Comparison of ENCODE assay signal across 20 mouse cellular contexts in genomic region chr16:27385649-27386048, GRCm38 (mm10). TPM values are rescaled to one million over a fixed set of nuclear protein-coding genes. Genes with fewer than 3 reads are reported as not detected.
DNase-seq lines count a peak whose midpoint lies in the region; ATAC-seq and TF ChIP-seq lines count a peak whose summit lies in the region.
"Had no signal": no experiment of that assay in that cellular context is flagged by ENCODE, and none has a peak within 500 bp of the region (broad histone marks: within the 10 kb centered on the region; RNA-seq: fewer than 3 reads in every experiment).

No protein-coding gene starts in this region.

- H3K36me3 ChIP-seq in forebrain, embryonic 16.5 days (ENCODE audit: control insufficient read depth, insufficient read depth), result no peaks in the 10 kb centered on the region
- H3K36me3 ChIP-seq in forebrain, embryonic 11.5 days (ENCODE audit: control insufficient read depth, insufficient read depth, low read length), result no peaks in the 10 kb centered on the region
- no peaks in the 10 kb centered on the region for H3K36me3 ChIP-seq in CH12.LX (replicated peaks in 1 of 2; ENCODE audit: control insufficient read depth in 1 of 2, insufficient read depth in 1 of 2, low read length in 1 of 2)
- no peaks in the 10 kb centered on the region for H3K36me3 ChIP-seq in myocyte (ENCODE audit: control insufficient read depth, insufficient read depth)
- H3K36me3 ChIP-seq in midbrain, embryonic 11.5 days (ENCODE audit: control insufficient read depth, insufficient read depth, low read length), result no peaks in the 10 kb centered on the region
- H3K36me3 ChIP-seq: embryonic facial prominence, embryonic 13.5 days; G1E; heart, embryonic 12.5 days; hindbrain, embryonic 15.5 days had no signal

- peaks cover 15% of the 10 kb centered on the region for H3K4me1 ChIP-seq in forebrain, embryonic 16.5 days (replicated peaks; ENCODE audit: control insufficient read depth, insufficient read depth, low read length)
- peaks cover 5% of the 10 kb centered on the region; the same call in 1 of the 2 replicates for H3K4me1 ChIP-seq in forebrain, embryonic 11.5 days (replicated peaks; ENCODE audit: control insufficient read depth, insufficient read depth, low read length)
- H3K4me1 ChIP-seq in CH12.LX (ENCODE audit: control insufficient read depth in 1 of 2, insufficient read depth in 2 of 2), result peaks cover 18 to 51% of the 10 kb centered on the region in 2 experiments
- peaks cover 13% of the 10 kb centered on the region for H3K4me1 ChIP-seq in midbrain, embryonic 11.5 days (ENCODE audit: control insufficient read depth, insufficient read depth, low read length)

- H3K4me2 ChIP-seq in forebrain, embryonic 16.5 days (ENCODE audit: low read length), result no peak overlapping the region
- H3K4me2 ChIP-seq in forebrain, embryonic 11.5 days (ENCODE audit: low read depth, low read length, severe bottlenecking), result no peak overlapping the region
- peak overlapping the region; percentile 4; the same call in 1 of the 2 replicates for H3K4me2 ChIP-seq in CH12.LX (ENCODE audit: insufficient read depth, low read depth, poor library complexity, severe bottlenecking)
- peak overlapping the region; percentile 7 for H3K4me2 ChIP-seq in myocyte (ENCODE audit: low read depth)
- no peak overlapping the region for H3K4me2 ChIP-seq in midbrain, embryonic 11.5 days
- H3K4me2 ChIP-seq: embryonic facial prominence, embryonic 13.5 days; heart, embryonic 12.5 days; hindbrain, embryonic 15.5 days had no signal

- H3K79me2 ChIP-seq in CH12.LX (replicated peaks; ENCODE audit: control insufficient read depth, extremely low read depth, insufficient read depth, poor library complexity, severe bottlenecking), result peaks cover 18% of the 10 kb centered on the region
- peaks cover 15% of the 10 kb centered on the region for H3K79me2 ChIP-seq in myocyte (ENCODE audit: control insufficient read depth, insufficient read depth)

- dilution Hi-C loops in CH12.LX (cut with MboI; ENCODE audit: extremely low pct_ligation_motif_present, extremely low pct_unique_long_range_greater_than_20kb, low sequenced_read_pairs), result no loop called here

- H3K4me3 ChIP-seq in forebrain, embryonic 16.5 days (replicated peaks; ENCODE audit: low read length), result no peak overlapping the region
- H3K4me3 ChIP-seq in forebrain, embryonic 11.5 days (ENCODE audit: low read depth, low read length), result no peak overlapping the region
- H3K4me3 ChIP-seq in CH12.LX (replicated peaks in 1 of 3; ENCODE audit: low read depth in 2 of 3, low read length in 2 of 3, poor library complexity in 1 of 3) (no peak overlapping the region), myocyte (no peak overlapping the region)
- no peak overlapping the region for H3K4me3 ChIP-seq in midbrain, embryonic 11.5 days (ENCODE audit: low read depth, low read length)
- H3K4me3 ChIP-seq: embryonic facial prominence, embryonic 13.5 days; heart, embryonic 12.5 days; hindbrain, embryonic 15.5 days had no signal

- H3ac ChIP-seq in myocyte (ENCODE audit: control insufficient read depth, insufficient read length), result no peak overlapping the region

- TF ChIP-seq CTCF in CH12.LX (conservative IDR thresholded peaks at IDR 0.05 in 1 of 2, IDR thresholded peaks at IDR 0.05 in 1 of 2; ENCODE audit: low read depth in 2 of 2, low read length in 2 of 2), result no peak

- 26% methylated on average over 1 of the region's 1 CpGs for WGBS in forebrain, embryonic 16.5 days
- 75% methylated on average over 1 of the region's 1 CpGs for WGBS in forebrain, embryonic 11.5 days
- WGBS in midbrain, embryonic 11.5 days, result 85% methylated on average over 1 of the region's 1 CpGs

- TF ChIP-seq POLR2A in CH12.LX (IDR thresholded peaks at IDR 0.05; ENCODE audit: low read depth, low read length), result no peak
- no peak for TF ChIP-seq POLR2A in myocyte (IDR thresholded peaks at IDR 0.05; ENCODE audit: insufficient read length, low read depth)

- in situ Hi-C loops in CH12.LX (cut with MboI; ENCODE audit: low pct_ligation_motif_present, low pct_unique_long_range_greater_than_20kb, low sequenced_read_pairs), result loop anchor here (5.0 kb wide), 1 partner anchor 38 kb away; no protein-coding TSS in a partner anchor

- no peak for DNase-seq in forebrain, embryonic 11.5 days (ENCODE audit: low spot score)
- DNase-seq in CH12.LX (ENCODE audit: extremely low read depth) (no peak), adipocyte (ENCODE audit: low spot score) (peak; percentile 81)
- no peak for DNase-seq in midbrain, embryonic 11.5 days (ENCODE audit: low spot score, missing footprints)
- DNase-seq: adrenal gland, postnatal 10 days; cerebellum, adult 11-12 months; cerebellum, adult 9-10 months; cerebellum, postnatal 25 days; gastrocnemius, postnatal 14 days; heart, postnatal 36 days had no signal

- H3K9me3 ChIP-seq in forebrain, embryonic 16.5 days (ENCODE audit: control insufficient read depth, low read length), result no peaks in the 10 kb centered on the region
- no peaks in the 10 kb centered on the region for H3K9me3 ChIP-seq in forebrain, embryonic 11.5 days (ENCODE audit: control insufficient read depth, low read length)
- no peaks in the 10 kb centered on the region for H3K9me3 ChIP-seq in CH12.LX (replicated peaks; ENCODE audit: low read length)
- no peaks in the 10 kb centered on the region for H3K9me3 ChIP-seq in midbrain, embryonic 11.5 days (ENCODE audit: control insufficient read depth, low read length)
- H3K9me3 ChIP-seq: embryonic facial prominence, embryonic 13.5 days; G1E; heart, embryonic 12.5 days; hindbrain, embryonic 15.5 days had no signal

- H3K27ac ChIP-seq in forebrain, embryonic 16.5 days (ENCODE audit: low read length), result no peak overlapping the region
- H3K27ac ChIP-seq in forebrain, embryonic 11.5 days (ENCODE audit: low read depth, low read length), result no peak overlapping the region
- no peak overlapping the region for H3K27ac ChIP-seq in CH12.LX (ENCODE audit: insufficient read depth, low read depth)
- H3K27ac ChIP-seq in midbrain, embryonic 11.5 days (ENCODE audit: low read depth, low read length), result no peak overlapping the region
- H3K27ac ChIP-seq: embryonic facial prominence, embryonic 13.5 days; hindbrain, embryonic 15.5 days had no signal

- H3K27me3 ChIP-seq in forebrain, embryonic 16.5 days (replicated peaks; ENCODE audit: control insufficient read depth, insufficient read depth, low read length), result no peaks in the 10 kb centered on the region
- no peaks in the 10 kb centered on the region for H3K27me3 ChIP-seq in forebrain, embryonic 11.5 days (ENCODE audit: control insufficient read depth, insufficient read depth, low read length)
- H3K27me3 ChIP-seq in CH12.LX (replicated peaks) (no peaks in the 10 kb centered on the region), myocyte (ENCODE audit: control insufficient read depth, insufficient read depth, insufficient read length) (no peaks in the 10 kb centered on the region)
- no peaks in the 10 kb centered on the region for H3K27me3 ChIP-seq in midbrain, embryonic 11.5 days (ENCODE audit: control insufficient read depth, insufficient read depth, low read length)
- H3K27me3 ChIP-seq: embryonic facial prominence, embryonic 13.5 days; heart, embryonic 12.5 days; hindbrain, embryonic 15.5 days had no signal

- ATAC-seq in forebrain, embryonic 16.5 days, result peak; percentile 32
- no peak for ATAC-seq in forebrain, embryonic 11.5 days (replicated peaks; ENCODE audit: low FRiP score)
- no peak for ATAC-seq in midbrain, embryonic 11.5 days (ENCODE audit: low FRiP score)
- ATAC-seq: intestine, embryonic 16.5 days had no signal

- no peak overlapping the region for H3K9ac ChIP-seq in forebrain, embryonic 16.5 days (replicated peaks; ENCODE audit: low read depth, low read length)
- H3K9ac ChIP-seq in forebrain, embryonic 11.5 days (ENCODE audit: low read length), result no peak overlapping the region
- peak overlapping the region; percentile 99 for H3K9ac ChIP-seq in CH12.LX (ENCODE audit: insufficient read depth, low read depth)
- no peak overlapping the region for H3K9ac ChIP-seq in midbrain, embryonic 11.5 days (ENCODE audit: low read length)
- H3K9ac ChIP-seq: embryonic facial prominence, embryonic 13.5 days; heart, embryonic 12.5 days; hindbrain, embryonic 15.5 days had no signal

- no peak for TF ChIP-seq RAD21 in CH12.LX (IDR thresholded peaks at IDR 0.05; ENCODE audit: low read depth, low read length)

- no peak for TF ChIP-seq EP300 in CH12.LX (IDR thresholded peaks at IDR 0.05; ENCODE audit: low read length)

TF ChIP-seq in CH12.LX, 34 proteins besides CTCF, POLR2A, EP300 and RAD21 (continues in another document):
- no peak for TF ChIP-seq TCF12 (IDR thresholded peaks at IDR 0.05; ENCODE audit: low read depth, low read length)
- TF ChIP-seq JUND (conservative IDR thresholded peaks at IDR 0.05; ENCODE audit: low read depth, low read length), result no peak
- no peak for TF ChIP-seq MAX (IDR thresholded peaks at IDR 0.05; ENCODE audit: low read length)
- no peak for TF ChIP-seq CHD2 (IDR thresholded peaks at IDR 0.05; ENCODE audit: low read length)
- TF ChIP-seq NELFE (IDR thresholded peaks at IDR 0.05; ENCODE audit: low read depth, low read length), result no peak
- TF ChIP-seq SMC3 (IDR thresholded peaks at IDR 0.05; ENCODE audit: low read depth, low read length), result no peak

TF ChIP-seq in myocyte, 11 proteins besides CTCF, POLR2A, EP300 and RAD21 (continues in another document):
- TF ChIP-seq E2F4 (IDR thresholded peaks at IDR 0.05; ENCODE audit: insufficient read depth) (no peak), MAX (IDR thresholded peaks at IDR 0.05; ENCODE audit: low read depth) (no peak), POLR2AphosphoS2 (IDR thresholded peaks at IDR 0.05; ENCODE audit: insufficient read length, low read depth) (no peak), TCF12 (IDR thresholded peaks at IDR 0.05; ENCODE audit: insufficient read depth, poor library complexity, severe bottlenecking) (no peak), CEBPB (IDR thresholded peaks at IDR 0.05; ENCODE audit: insufficient read depth, poor library complexity, severe bottlenecking) (no peak)

RNA-seq across cellular contexts. Expression of gene Ccdc50, which starts 3.0 kb away (rescaled TPM):
- polyA plus RNA-seq in forebrain, embryonic 16.5 days (2015; fragmentation: Nextera tagmentation; extraction: Ambion mirVana), result 49.2 and 49.8 TPM in 2 replicates
- polyA plus RNA-seq in forebrain, embryonic 11.5 days (2014; fragmentation: Nextera tagmentation; extraction: Ambion mirVana), result 60.3 and 66.0 TPM in 2 replicates
- 188 and 203 TPM in 2 replicates for total RNA-seq in CH12.LX (2012; rRNA removed)
- 243 and 258 TPM in 2 replicates for total RNA-seq in CH12.LX (2014; rRNA removed)
- 261 and 307 TPM in 2 replicates for polyA plus RNA-seq in CH12.LX (2012; ENCODE audit: insufficient read length, low read depth)
- 13.8 TPM for polyA plus RNA-seq in myocyte (2012; fragmentation: generic; extraction: Trizol)
- polyA plus RNA-seq in midbrain, embryonic 11.5 days (2014; fragmentation: Nextera tagmentation; extraction: Ambion mirVana), result 74.9 and 77.1 TPM in 2 replicates

RNA-seq across cellular contexts. Expression of gene Uts2b, which starts 15.6 kb away (rescaled TPM):
- polyA plus RNA-seq in forebrain, embryonic 16.5 days (2015; fragmentation: Nextera tagmentation; extraction: Ambion mirVana), result not detected in 2 replicates
- not detected in 2 replicates for polyA plus RNA-seq in forebrain, embryonic 11.5 days (2014; fragmentation: Nextera tagmentation; extraction: Ambion mirVana)
- 0.29 and 0.38 TPM in 2 replicates for total RNA-seq in CH12.LX (2012; rRNA removed)
- 0.51 TPM in 1 of 2 replicates, not detected in the other for total RNA-seq in CH12.LX (2014; rRNA removed)
- polyA plus RNA-seq in CH12.LX (2012; ENCODE audit: insufficient read length, low read depth), result not detected in 2 replicates
- polyA plus RNA-seq in myocyte (2012; fragmentation: generic; extraction: Trizol), result not detected
- polyA plus RNA-seq in midbrain, embryonic 11.5 days (2014; fragmentation: Nextera tagmentation; extraction: Ambion mirVana), result not detected in 2 replicates
- total RNA-seq: adrenal gland, postnatal 10 days; adrenal gland, postnatal 4 days; G1E; gastrocnemius, postnatal 14 days; granulocyte monocyte progenitor cell, adult 5-6 weeks had no signal
- polyA plus RNA-seq: frontal cortex, adult 2 months; G1E had no signal

Comparison
In these comparisons a context has a peak if more than half of its experiments do, and no peak if none do; other contexts are left out.
1. H3K4me2 ChIP-seq: peak in CH12.LX (single experiment) and myocyte (single experiment); none in forebrain, embryonic 16.5 days (single experiment), forebrain, embryonic 11.5 days (single experiment) and midbrain, embryonic 11.5 days (single experiment).